Mouse (Mus musculus) forebrain, postnatal 0 days (tissue): ENCODE measurements at regions not wholly inside any gene's neighbourhood (a gene's known extent, or its start where the extent isn't known, plus 50 kb on each side); places are given as distances from the start of the nearest gene placed in this dataset.

Experiments used
- ATAC-seq: fragments of 200-750 bp; cut with Nextera tagmentation; 2 replicates; pipeline ENCODE4 v1.8.0; 2017; ENCODE audit warnings: mild to moderate bottlenecking, moderate library complexity
- DNase-seq: peaks from one replicate; pipeline ENCODE4 v3.0.0-alpha.2; 2015
- H3K27ac ChIP-seq: fragments of 300-500 bp; sonication (generic); 2 replicates; pipeline ENCODE4 v1.5.1; 2014; ENCODE audit warnings: low read depth, mild to moderate bottlenecking, antibody characterized with exemption, low read length, moderate library complexity, mixed read lengths
- H3K27me3 ChIP-seq: fragments of 300-500 bp; sonication (generic); 2 replicates; pipeline ENCODE4 v1.6.1; 2014; ENCODE audit warnings: mild to moderate bottlenecking, low read length, mixed read lengths; ENCODE audit not compliant: insufficient read depth
- H3K36me3 ChIP-seq: fragments of 300-500 bp; sonication (generic); 2 replicates; pipeline ENCODE4 v1.6.1; 2014; ENCODE audit warnings: mild to moderate bottlenecking, moderate library complexity; ENCODE audit not compliant: insufficient read depth
- H3K4me1 ChIP-seq: fragments of 300-500 bp; sonication (generic); 2 replicates; pipeline ENCODE4 v1.6.1; 2014; ENCODE audit warnings: antibody characterized with exemption; ENCODE audit not compliant: insufficient read depth
- H3K4me2 ChIP-seq: fragments of 300-500 bp; sonication (generic); 2 replicates; pipeline ENCODE4 v1.6.1; 2014; ENCODE audit warnings: low read depth, mild to moderate bottlenecking, moderate library complexity
- H3K4me3 ChIP-seq: fragments of 300-500 bp; sonication (generic); 2 replicates; pipeline ENCODE4 v1.5.1; 2014; ENCODE audit warnings: low read depth, low read length, mixed read lengths
- H3K9ac ChIP-seq: fragments of 300-500 bp; sonication (generic); 2 replicates; pipeline ENCODE4 v1.6.1; 2014; ENCODE audit warnings: mild to moderate bottlenecking
- H3K9me3 ChIP-seq: fragments of 300-500 bp; sonication (generic); 2 replicates; pipeline ENCODE4 v1.6.1; 2016; ENCODE audit warnings: low read length
- CTCF ChIP-seq: sonication (generic); IDR thresholded peaks from 2 replicates; pipeline ENCODE4 v1.5.1; 2016; ENCODE audit warnings: antibody characterized with exemption, control low read depth, low read depth
- WGBS: fragments of 180-500 bp; shearing (Covaris S2); extraction: QIAGEN DNeasy Blood & Tissue Kit; methylation state at CpG from one replicate; pipeline ENCODE4 v1.1.7; 2014; 5-methylcytosine and 5-hydroxymethylcytosine counted together

GRCm38 (mm10) chr2:134214748-134215328 is 339.3 kb downstream of the Hao1 start:
- H3K4me1 ChIP-seq: no peaks in the 10 kb centered on the region
- no peaks in the 10 kb centered on the region for H3K9me3 ChIP-seq
- no peak overlapping the region for H3K27ac ChIP-seq
- no peak overlapping the region for H3K9ac ChIP-seq
- H3K4me3 ChIP-seq: no peak overlapping the region
- H3K36me3 ChIP-seq: no peaks in the 10 kb centered on the region
- no peak for DNase-seq
- no peak for ATAC-seq
- H3K27me3 ChIP-seq: no peaks in the 10 kb centered on the region
- WGBS: 83% methylated on average over 6 of the region's 6 CpGs
- TF ChIP-seq CTCF: no peak
- no peak overlapping the region for H3K4me2 ChIP-seq

- H3K4me2 ChIP-seq: no peak overlapping the region
- ATAC-seq: no peak
- 93% methylated on average over 1 of the region's 1 CpGs for WGBS
- H3K9me3 ChIP-seq: no peaks in the 10 kb centered on the region
- DNase-seq: no peak
- H3K27ac ChIP-seq: no peak overlapping the region
- no peaks in the 10 kb centered on the region for H3K27me3 ChIP-seq
- H3K4me1 ChIP-seq: no peaks in the 10 kb centered on the region
- H3K4me3 ChIP-seq: no peak overlapping the region
- H3K9ac ChIP-seq: no peak overlapping the region
- TF ChIP-seq CTCF: no peak
- no peaks in the 10 kb centered on the region for H3K36me3 ChIP-seq
Observed at GRCm38 (mm10) chr2:134203252-134203651, 350.9 kb downstream of the Hao1 start.

GRCm38 (mm10) chr2:134195961-134196360 is 358.2 kb downstream of the Hao1 start:
- no peak for DNase-seq
- no peak overlapping the region for H3K4me2 ChIP-seq
- no peak for TF ChIP-seq CTCF

GRCm38 (mm10) chr2:134189435-134190063 is 364.6 kb downstream of the Hao1 start:
- Histone ChIP-seq H3K9me3 (no peaks in the 10 kb centered on the region), H3K4me2 (no peak overlapping the region), H3K4me3 (no peak overlapping the region), H3K9ac (no peak overlapping the region), H3K27ac (no peak overlapping the region), H3K36me3 (no peaks in the 10 kb centered on the region), H3K4me1 (no peaks in the 10 kb centered on the region), H3K27me3 (no peaks in the 10 kb centered on the region)
- DNase-seq (peak; percentile 24), ATAC-seq (peak; percentile 90)
- TF ChIP-seq CTCF: no peak
- WGBS: 27% methylated on average over 5 of the region's 5 CpGs

More at GRCm38 (mm10) chr2:134195961-134196360, 358.2 kb downstream of the Hao1 start:
- H3K36me3 ChIP-seq: no peaks in the 10 kb centered on the region
- no peaks in the 10 kb centered on the region for H3K9me3 ChIP-seq
- H3K4me3 ChIP-seq: no peak overlapping the region
- ATAC-seq: no peak
- H3K9ac ChIP-seq: no peak overlapping the region
- H3K4me1 ChIP-seq: no peaks in the 10 kb centered on the region
- H3K27me3 ChIP-seq: no peaks in the 10 kb centered on the region
- H3K27ac ChIP-seq: no peak overlapping the region
